Mouse (Mus musculus): ENCODE results near the gene Hyal2. TPM values are rescaled to one million over a fixed set of nuclear protein-coding genes. Genes with fewer than 3 reads are reported as not detected.
"Not testable (repeated sequence)": the region's sequence is repeated elsewhere in the genome, so short reads cannot be mapped to it uniquely, and the experiment has no call there.

Gene Hyal2
- polyA plus RNA-seq, 1 experiment from 2014 or later = 34.4 TPM

DNA sequence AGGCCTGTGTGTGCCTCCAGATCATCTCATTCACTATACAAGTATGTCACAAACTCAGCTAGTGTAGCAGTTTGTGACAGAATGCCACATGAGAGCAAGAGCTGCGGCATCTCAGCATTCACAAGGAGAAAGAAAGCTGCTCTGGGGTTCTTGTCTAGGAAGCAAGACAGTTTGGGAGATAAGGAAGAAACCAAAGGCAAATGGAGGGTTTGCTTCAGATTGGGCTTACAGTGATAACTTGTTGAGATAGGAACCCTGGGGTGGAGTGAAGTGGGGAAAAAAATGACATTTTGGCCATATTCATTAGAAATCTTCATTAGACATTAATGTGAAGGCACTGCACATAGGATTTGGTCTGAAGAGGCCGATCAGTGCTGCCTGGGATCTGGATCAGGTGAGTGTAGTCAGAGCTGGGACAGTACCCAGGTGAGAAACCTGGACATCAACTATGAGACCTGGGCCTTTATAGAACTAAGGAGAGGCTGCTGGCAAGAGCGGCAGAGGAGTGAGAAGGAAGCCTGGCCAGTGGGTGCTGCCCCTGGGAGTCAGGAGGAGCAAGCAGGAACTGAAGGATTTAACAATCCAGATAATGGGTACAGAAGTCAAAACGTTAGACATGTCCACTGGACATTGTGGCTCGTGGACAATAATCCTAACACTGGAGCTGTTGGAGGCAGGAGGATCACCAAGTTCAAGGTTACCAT, 14.9 kb upstream of the Hyal2 start:
- no peaks in the 10 kb centered on the region for H3K27me3 ChIP-seq
- TF ChIP-seq CTCF (IDR thresholded peaks at IDR 0.05) = no peak
- ChIA-PET CTCF (no interaction called here), POLR2A (interaction anchor here (1.1 to 2.7 kb wide), 2 partner anchors 12 to 28 kb away, joined by 3 to 10 read pairs; partner anchors contain the start of genes Cyb561d2, Hyal3 and Nprl2)
- in situ Hi-C loops (cut with MboI; ENCODE audit: low pct_unique_long_range_greater_than_20kb) = no loop called here
- DNase-seq (ENCODE audit: low read depth, low spot score) = no peak
- no peak for ATAC-seq

DNA sequence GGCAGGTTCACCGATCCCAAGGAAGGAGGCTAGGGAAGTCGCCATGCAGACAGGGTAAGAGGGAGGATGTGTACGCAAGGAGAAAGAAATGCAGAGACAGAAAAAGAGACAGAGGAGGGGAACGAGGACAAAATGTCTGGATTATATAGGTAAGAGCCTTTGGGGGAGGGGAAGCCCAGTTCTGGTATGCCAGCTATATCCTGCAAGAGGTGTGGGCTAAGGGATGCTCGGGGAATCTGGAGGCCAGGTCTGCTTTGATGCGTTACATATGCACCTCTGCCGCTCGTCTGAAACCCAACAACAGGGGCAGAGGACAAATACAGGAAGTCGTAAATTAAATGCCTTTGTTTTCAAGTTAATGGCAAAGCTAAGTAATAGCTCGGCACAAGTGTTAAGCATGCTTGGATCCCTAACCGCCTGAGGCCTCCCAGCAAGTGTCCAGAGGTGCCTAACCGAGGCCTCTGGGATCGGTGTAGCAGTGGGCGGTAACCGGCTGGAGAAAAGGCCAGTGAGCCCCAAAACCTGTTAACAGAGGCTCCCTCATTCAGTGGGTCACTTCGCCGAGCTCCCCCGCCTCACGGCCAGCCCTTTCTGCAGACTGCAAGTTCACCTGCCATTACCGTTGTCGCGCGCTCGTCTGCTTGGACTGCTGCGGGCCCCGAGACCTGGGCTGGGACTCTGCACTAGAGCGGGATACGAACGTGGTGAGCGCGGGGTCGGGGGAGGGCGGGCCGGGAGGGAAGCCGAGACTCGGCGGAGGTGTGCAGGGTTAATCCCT, 14.0 kb upstream of the Hyal2 start:
- ChIA-PET CTCF (no interaction called here), POLR2A (interaction anchor here (0.7 to 2.7 kb wide), 7 partner anchors 9 to 255 kb away, joined by 3 to 10 read pairs (median 3); partner anchors contain the start of genes Cyb561d2, Hyal3, Ifrd2 and Nprl2)
- DNase-seq (ENCODE audit: low read depth, low spot score) (no peak), ATAC-seq (peak; percentile 27)
- no peak for TF ChIP-seq CTCF (IDR thresholded peaks at IDR 0.05)
- no peaks in the 10 kb centered on the region for H3K27me3 ChIP-seq
- in situ Hi-C loops (cut with MboI; ENCODE audit: low pct_unique_long_range_greater_than_20kb) = no loop called here

DNA sequence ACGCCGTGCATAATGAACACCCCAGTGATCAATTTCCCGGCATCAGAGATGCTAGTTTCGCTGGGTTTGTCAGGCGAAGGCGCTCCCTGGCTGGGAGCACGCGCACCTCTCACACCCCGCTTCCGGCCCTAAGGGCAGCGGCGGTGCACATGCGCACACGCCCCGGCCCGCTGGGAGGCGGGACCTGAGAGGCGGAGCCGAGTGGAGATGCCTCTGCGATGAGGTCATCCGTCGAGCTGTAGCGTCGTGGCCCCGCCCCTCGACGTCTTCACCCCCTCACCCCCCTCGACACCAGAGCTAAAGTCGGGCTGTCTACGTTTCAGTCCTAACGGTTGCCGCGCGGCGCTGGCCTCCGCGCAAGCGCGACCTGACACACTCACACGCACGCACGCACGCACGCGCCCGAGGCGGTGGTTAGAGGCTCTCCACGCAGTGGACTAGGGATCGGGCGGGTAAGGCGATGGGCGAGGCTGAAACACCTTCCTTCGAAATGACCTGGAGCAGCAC, 13.4 kb upstream of the Hyal2 start:
- H3K27me3 ChIP-seq = no peaks in the 10 kb centered on the region
- ChIA-PET CTCF (no interaction called here), POLR2A (interaction anchor here (0.7 to 2.7 kb wide), 7 partner anchors 8 to 256 kb away, joined by 3 to 10 read pairs (median 5); partner anchors contain the start of genes Cyb561d2, Ifrd2, Nprl2 and Tusc2)
- in situ Hi-C loops (cut with MboI; ENCODE audit: low pct_unique_long_range_greater_than_20kb) = no loop called here
- peak; percentile 74 for ATAC-seq
- peak; percentile 88 for DNase-seq (ENCODE audit: low read depth, low spot score)
- TF ChIP-seq CTCF (IDR thresholded peaks at IDR 0.05) = no peak

DNA sequence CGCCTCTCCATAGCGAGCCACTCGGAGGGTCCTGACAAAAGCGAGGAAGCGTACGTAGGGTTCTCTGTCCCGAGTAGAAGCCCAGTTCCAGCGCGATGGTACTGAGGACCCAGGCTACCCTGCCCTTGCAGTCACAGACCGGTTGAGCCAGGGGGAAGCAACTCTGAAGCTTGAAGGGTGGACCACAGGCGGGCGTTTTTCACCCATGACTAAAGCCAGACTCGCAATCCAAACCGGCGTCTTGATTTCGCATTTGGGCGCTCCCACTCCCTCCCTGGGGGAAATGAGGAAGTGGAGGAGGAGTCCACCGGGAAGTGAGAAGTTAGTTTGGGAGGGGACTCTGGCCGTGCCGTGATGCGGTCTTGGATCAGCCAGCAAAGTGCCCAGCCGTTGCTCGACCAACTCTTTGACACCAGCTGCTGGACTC, 12.7 kb upstream of the Hyal2 start:
- CTCF ChIA-PET = interaction anchor here (1.4 kb wide), 1 partner anchor 90 kb away, joined by 3 read pairs; no protein-coding TSS in a partner anchor
- POLR2A ChIA-PET = interaction anchor here (1.1 to 2.7 kb wide), 5 partner anchors 8 to 32 kb away, joined by 3 to 10 read pairs (median 5); partner anchors contain the start of genes Cyb561d2, Ifrd2, Nprl2 and Tusc2
- no peaks in the 10 kb centered on the region for H3K27me3 ChIP-seq
- in situ Hi-C loops (cut with MboI; ENCODE audit: low pct_unique_long_range_greater_than_20kb) = no loop called here
- peak; percentile 27 for ATAC-seq
- no peak for TF ChIP-seq CTCF (IDR thresholded peaks at IDR 0.05)
- no peak for DNase-seq (ENCODE audit: low read depth, low spot score)

DNA sequence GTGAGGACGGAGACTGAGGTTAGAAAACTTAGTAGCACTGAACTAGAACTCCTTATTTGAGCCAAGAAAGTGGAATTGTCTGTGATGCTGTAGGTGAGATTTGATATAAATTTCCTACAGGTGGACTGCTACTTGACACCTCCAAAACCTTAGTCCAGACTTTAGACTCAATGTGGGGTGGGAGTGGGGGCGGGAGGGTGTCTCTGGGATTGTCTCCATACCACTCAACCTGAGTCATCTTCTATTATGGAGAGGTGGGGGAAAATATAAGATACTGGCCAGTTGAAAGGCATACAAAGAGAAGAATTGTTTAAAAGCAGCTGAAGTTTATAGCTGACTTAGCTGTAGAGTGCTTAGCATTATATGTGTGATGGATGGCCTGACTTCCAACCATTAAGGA, 12.0 kb upstream of the Hyal2 start:
- CTCF ChIA-PET = interaction anchor here (1.1 to 1.9 kb wide), 3 partner anchors 11 to 90 kb away, joined by 3 to 8 read pairs (median 3); partner anchors contain the start of gene Hyal2
- no peaks in the 10 kb centered on the region for H3K27me3 ChIP-seq
- in situ Hi-C loops (cut with MboI; ENCODE audit: low pct_unique_long_range_greater_than_20kb) = no loop called here
- POLR2A ChIA-PET = interaction anchor here (0.8 to 1.4 kb wide), 4 partner anchors 8 to 14 kb away, joined by 4 to 5 read pairs (median 4); partner anchors contain the start of genes Cyb561d2 and Nprl2
- DNase-seq (ENCODE audit: low read depth, low spot score) = no peak
- no peak for TF ChIP-seq CTCF (IDR thresholded peaks at IDR 0.05)
- ATAC-seq = no peak

DNA sequence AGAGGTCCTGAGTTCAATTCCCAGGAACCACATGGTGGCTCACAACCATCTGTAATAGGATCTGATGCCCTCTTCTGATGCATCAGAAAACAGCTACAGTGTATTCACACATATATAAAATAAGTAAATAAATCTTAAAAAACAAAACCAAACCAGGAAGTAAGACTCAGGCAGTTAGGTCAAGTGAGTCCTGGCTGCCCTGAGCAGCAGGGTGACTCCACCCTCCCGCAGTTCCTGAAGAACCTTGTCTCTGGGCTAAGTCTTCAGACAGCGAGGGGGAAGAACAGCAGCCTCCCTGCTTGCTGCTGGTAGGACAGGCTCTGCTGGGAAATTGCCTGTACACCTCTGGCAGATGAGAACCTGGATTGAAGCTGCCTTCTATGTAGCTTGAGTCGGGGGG, 11.4 kb upstream of the Hyal2 start:
- no peak for ATAC-seq
- POLR2A ChIA-PET = interaction anchor here (0.8 to 1.4 kb wide), 3 partner anchors 9 to 74 kb away, joined by 4 read pairs; partner anchors contain the start of genes Cyb561d2 and Nprl2
- in situ Hi-C loops (cut with MboI; ENCODE audit: low pct_unique_long_range_greater_than_20kb) = no loop called here
- H3K27me3 ChIP-seq = no peaks in the 10 kb centered on the region
- no peak for DNase-seq (ENCODE audit: low read depth, low spot score)
- CTCF ChIA-PET = interaction anchor here (1.1 to 1.9 kb wide), 3 partner anchors 11 to 89 kb away, joined by 3 to 8 read pairs (median 3); partner anchors contain the start of gene Hyal2
- TF ChIP-seq CTCF (IDR thresholded peaks at IDR 0.05) = no peak

DNA sequence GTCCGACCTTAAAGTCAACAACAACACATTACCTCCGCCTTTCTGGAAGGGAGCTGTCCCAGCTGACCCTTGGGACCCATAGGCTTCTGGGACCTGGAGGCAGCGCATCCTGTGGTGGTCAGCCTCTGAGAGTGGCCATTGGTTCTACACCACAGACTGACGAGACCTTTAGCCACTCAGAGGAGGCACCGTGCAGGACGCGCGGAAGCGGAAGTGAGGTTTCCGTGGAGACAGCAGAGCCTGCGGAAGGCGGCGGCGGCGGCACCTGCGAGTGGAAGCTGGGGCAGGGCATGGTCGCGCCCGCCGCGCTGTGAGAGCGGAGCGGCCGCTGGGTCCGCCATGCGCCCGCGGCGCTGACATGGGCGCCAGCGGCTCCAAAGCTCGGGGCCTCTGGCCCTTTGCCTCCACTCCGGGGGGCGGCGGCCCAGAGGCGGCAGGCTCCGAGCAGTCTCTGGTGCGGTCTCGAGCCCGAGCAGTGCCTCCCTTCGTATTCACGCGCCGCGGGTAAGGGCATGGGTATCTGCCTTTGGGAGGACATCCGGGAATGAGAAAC, 4.6 kb upstream of the Hyal2 start, which contains the start of gene Tusc2:
TSS of gene Tusc2 (plus strand) at position 227 of the 553 bp plus-strand sequence.
- TF ChIP-seq CTCF (IDR thresholded peaks at IDR 0.05) = no peak
- POLR2A ChIA-PET = interaction anchor here (0.6 to 2.6 kb wide), 4 partner anchors 9 to 69 kb away, joined by 3 to 9 read pairs (median 5); partner anchors contain the start of gene Hyal3
- in situ Hi-C loops (cut with MboI; ENCODE audit: low pct_unique_long_range_greater_than_20kb) = no loop called here
- DNase-seq (ENCODE audit: low read depth, low spot score) = no peak
- no peaks in the 10 kb centered on the region for H3K27me3 ChIP-seq
- peak; percentile 99 for ATAC-seq
- CTCF ChIA-PET = no interaction called here

DNA sequence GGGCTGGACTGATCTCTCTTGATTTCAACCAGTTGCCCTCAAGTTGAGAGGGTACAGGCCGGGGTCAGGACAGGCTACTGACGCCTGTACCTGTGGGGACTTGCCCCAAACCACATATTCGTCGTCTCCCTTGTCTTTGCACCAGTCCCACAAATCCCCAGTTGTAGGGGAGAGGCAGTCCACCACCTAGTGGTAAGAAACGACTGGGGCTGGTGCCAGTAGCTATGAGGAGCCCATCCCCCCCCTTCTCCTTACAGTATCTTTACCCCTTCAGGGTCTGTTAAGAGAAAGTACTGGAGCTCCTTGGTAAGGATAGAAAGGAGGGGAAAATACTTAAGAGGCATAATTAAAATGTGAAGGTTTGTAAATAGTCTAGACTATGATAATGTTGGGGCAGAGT, 2.2 kb upstream of the Hyal2 start:
- in situ Hi-C loops (cut with MboI; ENCODE audit: low pct_unique_long_range_greater_than_20kb); DNase-seq (ENCODE audit: low read depth, low spot score): not testable (repeated sequence)
- POLR2A ChIA-PET = interaction anchor here (1.1 kb wide), 1 partner anchor 79 kb away, joined by 3 read pairs; no protein-coding TSS in a partner anchor

DNA sequence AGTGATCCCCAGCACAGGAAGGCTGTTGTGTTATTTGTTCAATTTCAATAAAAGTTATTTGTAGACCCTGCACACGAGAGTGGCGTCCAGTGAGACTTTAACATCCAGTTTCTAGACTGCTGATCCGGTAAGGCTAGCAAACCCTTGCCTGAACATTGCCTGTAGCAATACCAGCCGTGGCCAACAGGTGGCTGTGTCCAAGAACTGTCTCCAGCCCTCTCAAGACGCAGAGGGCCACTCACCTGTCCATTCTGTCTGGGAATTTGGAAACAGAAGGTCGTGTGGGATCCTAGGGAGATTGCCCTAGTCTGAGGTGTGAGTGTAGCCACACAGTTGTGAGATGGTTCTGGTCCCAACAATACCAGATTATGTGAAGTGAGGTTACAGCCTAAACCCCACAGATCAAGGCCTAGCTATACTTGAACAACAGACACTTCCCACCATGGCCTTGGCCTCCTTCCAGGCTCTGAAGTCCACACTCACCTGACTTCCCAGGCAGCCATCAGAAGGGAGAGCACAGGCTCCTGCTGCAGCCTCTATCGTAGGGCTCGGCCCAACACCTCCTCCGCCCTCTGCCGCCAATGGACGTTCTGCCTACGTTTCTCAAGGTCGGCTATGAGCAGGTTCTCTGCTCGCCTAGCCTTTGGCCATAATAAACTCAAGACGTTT, 1.6 kb upstream of the Hyal2 start:
- CTCF ChIA-PET = interaction anchor here (0.7 to 2.5 kb wide), 11 partner anchors 9 to 79 kb away, joined by 3 to 9 read pairs (median 3); partner anchors contain the start of genes Hyal1, Hyal3 and Naa80
- POLR2A ChIA-PET = interaction anchor here (1.3 kb wide), 1 partner anchor 23 kb away, joined by 3 read pairs; no protein-coding TSS in a partner anchor
- H3K27me3 ChIP-seq = no peaks in the 10 kb centered on the region
- in situ Hi-C loops (cut with MboI; ENCODE audit: low pct_unique_long_range_greater_than_20kb) = no loop called here
- ATAC-seq (no peak), DNase-seq (ENCODE audit: low read depth, low spot score) (no peak)
- no peak for TF ChIP-seq CTCF (IDR thresholded peaks at IDR 0.05)

More for the DNA sequence above, 2.2 kb upstream of the Hyal2 start:
- CTCF ChIA-PET = interaction anchor here (0.8 to 2.5 kb wide), 8 partner anchors 9 to 79 kb away, joined by 3 to 9 read pairs (median 4); partner anchors contain the start of genes Hyal1, Hyal3 and Naa80
- not testable (repeated sequence) for H3K27me3 ChIP-seq, ATAC-seq
